Mouse (Mus musculus): Measurements from ENCODE around the gene Pacsin3. TPM values are rescaled to one million over a fixed set of nuclear protein-coding genes. Genes with fewer than 3 reads are reported as not detected.
A peak's percentile ranks its signal among the peaks of the same experiment; 100 is the strongest.

The Pacsin3 gene
- polyA plus RNA-seq, 1 experiment from 2014 or later, result 24.0 TPM

GRCm38 (mm10) chr2:91285885-91286505 lies 30.2 kb downstream of the Pacsin3 start:
- H3K27me3 ChIP-seq (ENCODE audit: control insufficient read depth, insufficient read depth, low read length), result no peaks in the 10 kb centered on the region
- H3K27ac ChIP-seq (ENCODE audit: low read depth, low read length), result no peak overlapping the region
- WGBS, result 17% methylated on average over 7 of the region's 7 CpGs
- no peak overlapping the region for H3K9ac ChIP-seq (ENCODE audit: low read length)
- H3K4me2 ChIP-seq (ENCODE audit: low read depth), result no peak overlapping the region
- no peak overlapping the region for H3K4me3 ChIP-seq (ENCODE audit: low read depth, low read length)
- no peaks in the 10 kb centered on the region for H3K4me1 ChIP-seq (ENCODE audit: control insufficient read depth, insufficient read depth, low read length)
- peak; percentile 48; the same call in 1 of the 2 replicates for ATAC-seq (ENCODE audit: insufficient read depth, low FRiP score, low TSS enrichment)
- no peaks in the 10 kb centered on the region for H3K36me3 ChIP-seq (ENCODE audit: control insufficient read depth, insufficient read depth, low read length)
- no peaks in the 10 kb centered on the region for H3K9me3 ChIP-seq (ENCODE audit: control insufficient read depth, low read length)
- peak; percentile 85 for DNase-seq (ENCODE audit: low spot score)

GRCm38 (mm10) chr2:91287563-91287962 lies 31.8 kb downstream of the Pacsin3 start:
- 81% methylated on average over 6 of the region's 6 CpGs for WGBS
- Histone ChIP-seq H3K27ac (ENCODE audit: low read depth, low read length) (no peak overlapping the region), H3K27me3 (ENCODE audit: control insufficient read depth, insufficient read depth, low read length) (no peaks in the 10 kb centered on the region), H3K9ac (ENCODE audit: low read length) (no peak overlapping the region), H3K4me3 (ENCODE audit: low read depth, low read length) (no peak overlapping the region), H3K9me3 (ENCODE audit: control insufficient read depth, low read length) (no peaks in the 10 kb centered on the region), H3K4me1 (ENCODE audit: control insufficient read depth, insufficient read depth, low read length) (no peaks in the 10 kb centered on the region), H3K4me2 (ENCODE audit: low read depth) (no peak overlapping the region), H3K36me3 (ENCODE audit: control insufficient read depth, insufficient read depth, low read length) (no peaks in the 10 kb centered on the region)
- no peak for DNase-seq (ENCODE audit: low spot score)
- ATAC-seq (ENCODE audit: insufficient read depth, low FRiP score, low TSS enrichment), result no peak

- H3K27ac ChIP-seq (ENCODE audit: low read depth, low read length), result no peak overlapping the region
- WGBS, result 84% methylated on average over 12 of the region's 12 CpGs
- H3K9me3 ChIP-seq (ENCODE audit: control insufficient read depth, low read length), result no peaks in the 10 kb centered on the region
- no peak overlapping the region for H3K4me3 ChIP-seq (ENCODE audit: low read depth, low read length)
- H3K9ac ChIP-seq (ENCODE audit: low read length), result no peak overlapping the region
- H3K36me3 ChIP-seq (ENCODE audit: control insufficient read depth, insufficient read depth, low read length), result no peaks in the 10 kb centered on the region
- H3K4me2 ChIP-seq (ENCODE audit: low read depth), result no peak overlapping the region
- no peaks in the 10 kb centered on the region for H3K27me3 ChIP-seq (ENCODE audit: control insufficient read depth, insufficient read depth, low read length)
- H3K4me1 ChIP-seq (ENCODE audit: control insufficient read depth, insufficient read depth, low read length), result no peaks in the 10 kb centered on the region
- ATAC-seq (ENCODE audit: insufficient read depth, low FRiP score, low TSS enrichment) (no peak), DNase-seq (ENCODE audit: low spot score) (no peak)
Observed at GRCm38 (mm10) chr2:91291197-91292007, 35.6 kb downstream of the Pacsin3 start.

- H3K4me2 ChIP-seq (ENCODE audit: low read depth), result no peak overlapping the region
Observed at GRCm38 (mm10) chr2:91294226-91294625, 38.5 kb downstream of the Pacsin3 start.

GRCm38 (mm10) chr2:91295895-91296294 lies 40.1 kb downstream of the Pacsin3 start:
- ATAC-seq (ENCODE audit: insufficient read depth, low FRiP score, low TSS enrichment) (no peak), DNase-seq (ENCODE audit: low spot score) (no peak)
- no peaks in the 10 kb centered on the region for H3K27me3 ChIP-seq (ENCODE audit: control insufficient read depth, insufficient read depth, low read length)
- H3K27ac ChIP-seq (ENCODE audit: low read depth, low read length), result no peak overlapping the region
- no peak overlapping the region for H3K4me3 ChIP-seq (ENCODE audit: low read depth, low read length)
- H3K36me3 ChIP-seq (ENCODE audit: control insufficient read depth, insufficient read depth, low read length), result no peaks in the 10 kb centered on the region
- H3K4me1 ChIP-seq (ENCODE audit: control insufficient read depth, insufficient read depth, low read length), result no peaks in the 10 kb centered on the region
- 92% methylated on average over 5 of the region's 5 CpGs for WGBS
- no peak overlapping the region for H3K4me2 ChIP-seq (ENCODE audit: low read depth)
- no peak overlapping the region for H3K9ac ChIP-seq (ENCODE audit: low read length)
- H3K9me3 ChIP-seq (ENCODE audit: control insufficient read depth, low read length), result no peaks in the 10 kb centered on the region

More at GRCm38 (mm10) chr2:91294226-91294625, 38.5 kb downstream of the Pacsin3 start:
- Histone ChIP-seq H3K4me1 (ENCODE audit: control insufficient read depth, insufficient read depth, low read length) (no peaks in the 10 kb centered on the region), H3K36me3 (ENCODE audit: control insufficient read depth, insufficient read depth, low read length) (no peaks in the 10 kb centered on the region), H3K27ac (ENCODE audit: low read depth, low read length) (no peak overlapping the region), H3K4me3 (ENCODE audit: low read depth, low read length) (no peak overlapping the region), H3K9me3 (ENCODE audit: control insufficient read depth, low read length) (no peaks in the 10 kb centered on the region), H3K27me3 (ENCODE audit: control insufficient read depth, insufficient read depth, low read length) (no peaks in the 10 kb centered on the region), H3K9ac (ENCODE audit: low read length) (no peak overlapping the region)
- 88% methylated on average over 3 of the region's 3 CpGs for WGBS
- ATAC-seq (ENCODE audit: insufficient read depth, low FRiP score, low TSS enrichment) (no peak), DNase-seq (ENCODE audit: low spot score) (no peak)

- no peak for DNase-seq (ENCODE audit: low spot score)
- no peak for ATAC-seq (ENCODE audit: insufficient read depth, low FRiP score, low TSS enrichment)
Observed at GRCm38 (mm10) chr2:91299156-91299555, 43.4 kb downstream of the Pacsin3 start.

GRCm38 (mm10) chr2:91300784-91301183 lies 45.0 kb downstream of the Pacsin3 start:
- no peaks in the 10 kb centered on the region for H3K4me1 ChIP-seq (ENCODE audit: control insufficient read depth, insufficient read depth, low read length)
- no peak overlapping the region for H3K27ac ChIP-seq (ENCODE audit: low read depth, low read length)
- no peak overlapping the region for H3K4me2 ChIP-seq (ENCODE audit: low read depth)
- ATAC-seq (ENCODE audit: insufficient read depth, low FRiP score, low TSS enrichment), result no peak
- no peak overlapping the region for H3K4me3 ChIP-seq (ENCODE audit: low read depth, low read length)
- 89% methylated on average over 2 of the region's 2 CpGs for WGBS
- DNase-seq (ENCODE audit: low spot score), result no peak
- no peaks in the 10 kb centered on the region for H3K27me3 ChIP-seq (ENCODE audit: control insufficient read depth, insufficient read depth, low read length)
- H3K36me3 ChIP-seq (ENCODE audit: control insufficient read depth, insufficient read depth, low read length), result no peaks in the 10 kb centered on the region
- no peaks in the 10 kb centered on the region for H3K9me3 ChIP-seq (ENCODE audit: control insufficient read depth, low read length)
- H3K9ac ChIP-seq (ENCODE audit: low read length), result no peak overlapping the region

More at GRCm38 (mm10) chr2:91299156-91299555, 43.4 kb downstream of the Pacsin3 start:
- Histone ChIP-seq H3K4me1 (ENCODE audit: control insufficient read depth, insufficient read depth, low read length) (no peaks in the 10 kb centered on the region), H3K27me3 (ENCODE audit: control insufficient read depth, insufficient read depth, low read length) (no peaks in the 10 kb centered on the region), H3K36me3 (ENCODE audit: control insufficient read depth, insufficient read depth, low read length) (no peaks in the 10 kb centered on the region), H3K27ac (ENCODE audit: low read depth, low read length) (0 out of 2 replicates have a peak overlapping the region, but pooled peaks have one; percentile 6), H3K9me3 (ENCODE audit: control insufficient read depth, low read length) (no peaks in the 10 kb centered on the region), H3K4me2 (ENCODE audit: low read depth) (no peak overlapping the region), H3K4me3 (ENCODE audit: low read depth, low read length) (no peak overlapping the region), H3K9ac (ENCODE audit: low read length) (no peak overlapping the region)
- 70% methylated on average over 3 of the region's 3 CpGs for WGBS

- no peak overlapping the region for H3K9ac ChIP-seq (ENCODE audit: low read length)
- no peak overlapping the region for H3K4me3 ChIP-seq (ENCODE audit: low read depth, low read length)
- 87% methylated on average over 2 of the region's 2 CpGs for WGBS
- no peak overlapping the region for H3K27ac ChIP-seq (ENCODE audit: low read depth, low read length)
- H3K9me3 ChIP-seq (ENCODE audit: control insufficient read depth, low read length), result no peaks in the 10 kb centered on the region
- DNase-seq (ENCODE audit: low spot score) (no peak), ATAC-seq (ENCODE audit: insufficient read depth, low FRiP score, low TSS enrichment) (no peak)
- no peaks in the 10 kb centered on the region for H3K27me3 ChIP-seq (ENCODE audit: control insufficient read depth, insufficient read depth, low read length)
- H3K4me1 ChIP-seq (ENCODE audit: control insufficient read depth, insufficient read depth, low read length), result no peaks in the 10 kb centered on the region
- no peaks in the 10 kb centered on the region for H3K36me3 ChIP-seq (ENCODE audit: control insufficient read depth, insufficient read depth, low read length)
- no peak overlapping the region for H3K4me2 ChIP-seq (ENCODE audit: low read depth)
Observed at GRCm38 (mm10) chr2:91301836-91302235, 46.1 kb downstream of the Pacsin3 start.

GRCm38 (mm10) chr2:91302845-91303244 lies 47.1 kb downstream of the Pacsin3 start:
- Histone ChIP-seq H3K4me3 (ENCODE audit: low read depth, low read length) (no peak overlapping the region), H3K9me3 (ENCODE audit: control insufficient read depth, low read length) (no peaks in the 10 kb centered on the region), H3K4me2 (ENCODE audit: low read depth) (no peak overlapping the region), H3K4me1 (ENCODE audit: control insufficient read depth, insufficient read depth, low read length) (no peaks in the 10 kb centered on the region), H3K27me3 (ENCODE audit: control insufficient read depth, insufficient read depth, low read length) (no peaks in the 10 kb centered on the region), H3K27ac (ENCODE audit: low read depth, low read length) (no peak overlapping the region), H3K9ac (ENCODE audit: low read length) (no peak overlapping the region), H3K36me3 (ENCODE audit: control insufficient read depth, insufficient read depth, low read length) (no peaks in the 10 kb centered on the region)
- ATAC-seq (ENCODE audit: insufficient read depth, low FRiP score, low TSS enrichment) (no peak), DNase-seq (ENCODE audit: low spot score) (no peak)
- WGBS, result 67% methylated on average over 3 of the region's 3 CpGs
